Mouse (Mus musculus) embryonic fibroblast, embryonic 13.5 days (primary cell): ENCODE measurements around the gene Rnf141.

Experiments used
- CTCF ChIP-seq: IDR thresholded peaks from 2 replicates; pipeline ENCODE4 v1.5.1; 2011; ENCODE audit warnings: mild to moderate bottlenecking, control low read depth, low read length, moderate library complexity, borderline replicate concordance; ENCODE audit not compliant: insufficient read depth
- POLR2A ChIP-seq: IDR thresholded peaks from 2 replicates; pipeline ENCODE4 v1.6.1; 2011; ENCODE audit warnings: low read depth, mild to moderate bottlenecking, control low read depth, low read length, moderate library complexity

GRCm38 (mm10) chr7:110855604-110856003, 11.3 kb upstream of the Rnf141 start:
- no peak for TF ChIP-seq CTCF
- no peak for TF ChIP-seq POLR2A
